Mouse (Mus musculus) T-helper 2 cell (primary cell): ENCODE measurements around the gene Olfr68.
"Not testable (repeated sequence)": the region's sequence is repeated elsewhere in the genome, so short reads cannot be mapped to it uniquely, and the experiment has no call there.

Experiments
- in situ Hi-C: fragments of 300-600 bp; cut with MboI, MseI; formaldehyde crosslinking; loops from one replicate; pipeline ENCODE4 v1.15.1; 2025; ENCODE audit warnings: high pct_unique_total_duplicates

The Olfr68 gene

GRCm38 (mm10) chr7:103779598-103779997 lies at the start of gene Olfr68:
Gene Olfr68, minus strand, starts transcription at chr7:103779698.
- in situ Hi-C loops, result no loop called here

DNA sequence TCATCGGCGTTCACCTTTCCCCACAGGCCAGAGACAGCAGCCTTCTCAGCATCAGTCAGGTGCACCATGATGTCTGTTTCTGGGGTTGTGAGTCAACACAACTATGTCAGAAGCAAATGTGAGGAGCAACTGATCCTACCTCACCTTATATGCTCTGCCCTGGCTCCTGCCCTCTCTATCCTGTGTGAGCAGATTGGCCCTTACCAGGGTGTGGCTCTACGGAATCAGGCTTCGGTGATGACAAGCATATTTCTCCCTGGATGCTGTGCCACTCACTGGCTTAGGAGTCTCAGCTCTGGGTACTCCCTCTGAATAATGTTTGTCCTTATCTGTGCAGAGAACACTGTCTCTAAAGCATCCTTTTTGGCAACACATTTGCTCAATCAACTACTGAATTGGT lies 48.3 kb upstream of the Olfr68 start, which contains the start of gene Hbb-bs:
Gene Hbb-bs (minus strand): TSS at position 289 of the 400 bp plus-strand sequence.
- in situ Hi-C loops, result no loop called here

- in situ Hi-C loops, result not testable (repeated sequence)
Observed at GRCm38 (mm10) chr7:103827139-103827538, 47.6 kb upstream of the Olfr68 start.

- in situ Hi-C loops, result no loop called here
Observed at GRCm38 (mm10) chr7:103826255-103826887, 46.9 kb upstream of the Olfr68 start.

DNA sequence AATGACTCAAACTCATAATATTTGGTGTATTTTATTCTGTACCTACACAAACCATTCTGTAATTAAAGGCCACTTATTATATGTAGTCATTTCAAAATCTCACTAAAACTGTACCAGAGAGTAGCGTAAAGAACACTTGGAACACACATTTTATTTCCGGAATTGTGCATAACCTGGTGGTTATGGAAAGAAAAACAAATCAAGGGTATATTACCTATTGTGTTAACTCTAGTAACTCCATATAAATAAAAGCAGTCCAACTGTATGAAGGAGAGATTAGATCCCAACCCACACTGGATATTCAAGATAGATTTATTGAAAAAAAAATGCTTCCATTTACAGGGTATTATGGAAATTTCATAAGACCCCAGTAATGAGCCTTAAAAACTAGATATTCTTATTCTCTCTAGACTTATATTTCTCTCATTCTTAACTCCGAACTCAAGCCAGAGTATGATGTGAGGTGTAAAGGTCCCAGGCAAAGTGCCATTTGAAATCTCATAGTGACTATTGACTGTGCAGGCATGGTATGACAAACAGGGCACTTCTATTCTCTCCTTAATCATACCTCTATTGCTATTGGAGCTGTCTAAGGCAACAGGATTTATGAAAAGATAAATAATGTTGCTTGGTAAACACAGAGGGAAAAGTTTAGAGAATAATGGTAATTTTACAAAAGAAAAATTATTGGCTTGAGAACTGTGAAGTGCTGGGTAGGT lies 46.2 kb upstream of the Olfr68 start:
- in situ Hi-C loops, result no loop called here

- in situ Hi-C loops, result no loop called here
Observed at GRCm38 (mm10) chr7:103824597-103824996, 45.1 kb upstream of the Olfr68 start.

- in situ Hi-C loops, result not testable (repeated sequence)
Observed at GRCm38 (mm10) chr7:103815085-103815484, 35.6 kb upstream of the Olfr68 start.

DNA sequence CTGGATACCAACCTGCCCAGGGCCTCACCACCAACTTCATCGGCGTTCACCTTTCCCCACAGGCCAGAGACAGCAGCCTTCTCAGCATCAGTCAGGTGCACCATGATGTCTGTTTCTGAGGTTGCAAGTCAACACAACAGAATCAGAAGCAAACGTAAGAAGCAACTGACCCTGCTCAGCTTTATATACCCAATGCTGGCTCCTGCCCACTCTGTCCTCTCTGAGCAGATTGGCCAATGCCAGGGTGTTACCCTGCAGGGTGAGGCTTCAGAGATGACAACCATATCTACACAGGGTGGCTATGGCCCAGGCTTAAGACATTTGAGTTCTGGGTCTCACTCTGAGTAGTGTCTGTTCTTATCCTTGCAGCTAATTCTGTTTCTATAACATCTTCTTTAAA lies 34.3 kb upstream of the Olfr68 start, which contains the start of gene Hbb-bt:
Gene Hbb-bt (minus strand): TSS at position 231 of the 400 bp plus-strand sequence.
- in situ Hi-C loops, result no loop called here

DNA sequence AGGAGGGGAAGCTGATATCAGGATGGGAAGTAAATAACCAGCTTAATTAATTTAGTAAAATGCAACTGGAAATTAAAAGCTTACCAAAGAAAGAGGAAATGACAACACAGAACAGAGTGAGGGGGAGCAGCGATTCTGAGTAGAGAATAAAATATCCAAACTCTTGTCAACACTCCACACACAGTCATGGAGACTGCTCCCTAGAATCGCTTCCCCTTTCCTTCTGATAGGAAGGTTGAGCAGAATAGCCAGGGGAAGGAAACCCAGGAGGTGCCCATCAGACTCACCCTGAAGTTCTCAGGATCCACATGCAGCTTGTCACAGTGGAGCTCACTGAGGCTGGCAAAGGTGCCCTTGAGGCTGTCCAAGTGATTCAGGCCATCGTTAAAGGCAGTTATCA lies 33.7 kb upstream of the Olfr68 start:
- in situ Hi-C loops, result not testable (repeated sequence)

- in situ Hi-C loops, result no loop called here
Observed at GRCm38 (mm10) chr7:103812174-103812573, 32.7 kb upstream of the Olfr68 start.

DNA sequence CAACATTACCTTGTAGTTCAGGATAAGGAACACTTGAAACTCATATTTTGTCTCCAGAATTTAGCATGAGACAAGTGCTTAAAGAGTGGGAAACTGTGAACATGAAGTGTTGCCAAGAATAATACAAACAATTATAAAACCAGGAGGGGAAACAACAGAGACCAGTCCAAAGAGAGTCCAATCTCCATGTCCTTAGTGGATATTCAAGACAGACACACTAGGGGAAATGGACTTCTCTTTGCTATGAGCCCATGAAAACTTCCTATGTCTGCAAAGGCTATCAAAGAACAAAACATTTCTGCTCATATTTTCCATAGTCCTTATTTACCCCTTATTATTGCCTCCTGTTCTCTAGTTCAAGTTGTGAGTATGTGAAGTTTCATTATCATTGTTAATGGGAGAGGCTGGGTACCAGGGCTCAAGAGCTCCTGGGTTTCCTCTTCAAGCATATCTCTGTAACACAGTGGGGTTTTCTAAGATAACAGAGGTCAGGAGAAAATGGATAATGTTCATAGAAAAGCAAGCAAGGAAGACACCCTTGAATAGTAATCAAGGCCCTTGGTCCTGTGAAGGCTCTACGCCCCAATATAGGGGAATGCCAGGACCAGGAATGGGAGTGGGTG lies 31.8 kb upstream of the Olfr68 start:
- in situ Hi-C loops, result no loop called here

DNA sequence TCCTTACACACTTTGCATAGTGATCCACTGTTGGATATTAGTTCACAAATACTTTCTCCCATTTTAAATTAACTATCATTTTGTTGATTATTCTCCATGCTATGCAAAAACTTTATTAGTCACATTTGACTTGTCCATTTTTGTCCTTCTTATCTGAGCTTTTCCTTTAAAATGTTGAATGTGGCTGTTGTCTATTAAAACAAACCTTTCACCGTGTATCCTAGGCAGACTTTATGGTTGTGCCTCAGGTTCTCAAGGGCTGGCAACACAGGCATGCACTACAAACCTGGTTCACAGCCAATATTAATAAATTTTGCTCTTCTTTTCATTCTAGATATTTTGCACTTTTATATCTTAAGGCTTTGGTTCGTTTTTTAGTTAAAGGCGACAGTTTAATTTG lies 31.2 kb upstream of the Olfr68 start:
- in situ Hi-C loops, result no loop called here

DNA sequence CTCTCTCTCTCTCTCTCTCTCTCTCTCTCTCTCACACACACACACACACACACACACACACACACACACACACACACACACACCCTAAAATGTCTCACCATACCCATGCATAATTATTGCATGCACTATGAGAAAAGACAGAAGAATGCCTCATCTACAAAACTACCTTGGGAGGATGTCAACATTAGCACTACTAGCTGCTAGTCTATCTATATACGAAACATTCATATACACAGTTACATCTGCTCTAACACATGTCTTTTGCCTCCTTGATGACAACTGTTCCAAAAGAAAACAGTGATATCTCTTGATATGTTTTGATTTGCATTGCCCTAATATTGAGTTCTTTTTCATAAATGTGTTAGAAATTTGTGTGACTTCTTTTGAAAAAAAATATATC lies 30.8 kb upstream of the Olfr68 start:
- in situ Hi-C loops, result no loop called here

- in situ Hi-C loops, result loop anchor here (10.0 kb wide), 1 partner anchor 1115 kb away; the partner anchor contains the start of gene Olfr557
Observed at GRCm38 (mm10) chr7:103809801-103810155, 30.3 kb upstream of the Olfr68 start.

GRCm38 (mm10) chr7:103808971-103809800 lies 29.7 kb upstream of the Olfr68 start:
- in situ Hi-C loops, result loop anchor here (10.0 kb wide), 1 partner anchor 1114 kb away; the partner anchor contains the start of gene Olfr557

DNA sequence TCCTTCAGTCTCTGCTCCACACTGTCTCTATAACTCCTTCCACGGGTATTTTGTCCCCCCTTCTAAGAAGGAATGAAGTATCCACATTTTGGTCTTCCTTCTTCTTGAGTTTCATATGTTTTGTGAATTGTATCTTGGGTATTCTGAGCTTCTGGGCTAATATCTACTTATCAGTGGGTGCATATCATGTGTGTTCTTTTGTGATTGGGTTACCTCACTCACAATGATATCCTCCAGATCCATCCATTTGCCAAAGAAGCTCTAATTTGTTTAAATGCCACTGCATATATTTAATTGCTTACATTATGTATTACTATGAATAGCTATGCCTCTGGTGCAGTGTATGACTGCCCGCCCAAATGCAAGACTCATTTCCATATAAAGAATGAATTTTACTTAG lies 28.6 kb upstream of the Olfr68 start:
- in situ Hi-C loops, result loop anchor here (10.0 kb wide), 1 partner anchor 1113 kb away; the partner anchor contains the start of gene Olfr557

GRCm38 (mm10) chr7:103806856-103807255 lies 27.4 kb upstream of the Olfr68 start:
- in situ Hi-C loops, result loop anchor here (10.0 kb wide), 1 partner anchor 1112 kb away; the partner anchor contains the start of gene Olfr557

- in situ Hi-C loops, result no loop called here
Observed at GRCm38 (mm10) chr7:103792669-103793388, 13.3 kb upstream of the Olfr68 start.

DNA sequence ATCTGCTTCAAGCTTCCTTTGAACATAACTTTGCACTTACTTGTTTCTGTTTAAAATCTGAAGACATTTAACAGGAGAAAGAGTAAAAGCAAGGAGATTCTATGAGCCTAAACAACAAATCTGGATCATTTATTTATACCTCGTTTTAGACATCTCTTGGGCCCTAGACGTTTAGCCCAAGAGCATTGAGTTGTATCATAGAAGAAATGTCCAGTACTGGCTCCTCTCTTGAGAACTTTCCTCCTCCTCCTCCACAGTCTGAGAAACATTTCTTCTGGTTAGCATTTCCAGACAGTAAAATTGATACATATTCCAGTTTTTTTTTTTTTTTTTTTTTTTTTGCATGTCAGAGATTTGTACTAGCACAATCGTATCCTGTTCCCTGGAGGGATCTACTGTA lies 12.2 kb upstream of the Olfr68 start, which contains the start of gene Olfr67:
Gene Olfr67 (minus strand): TSS at position 101 of the 400 bp plus-strand sequence.
- in situ Hi-C loops, result no loop called here

DNA sequence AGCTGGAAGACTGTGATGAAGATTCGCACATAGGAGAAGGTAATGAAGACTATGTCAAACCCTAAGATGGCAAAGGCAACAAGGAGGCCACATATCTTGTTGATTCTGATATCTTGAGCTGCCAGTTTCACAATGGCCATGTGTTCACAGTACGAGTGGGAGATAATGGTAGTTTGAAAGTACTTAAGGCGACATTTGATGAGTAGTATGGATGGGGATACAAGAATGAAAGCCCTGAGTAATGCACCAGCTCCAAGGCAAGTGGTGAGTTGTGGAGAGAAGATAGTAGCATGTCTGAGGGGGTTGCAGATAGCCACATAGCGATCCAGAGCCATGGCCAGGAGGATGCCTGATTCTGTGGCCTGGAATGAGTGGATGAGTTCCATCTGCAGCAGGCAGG lies 1.8 kb downstream of the Olfr68 start:
- in situ Hi-C loops, result not testable (repeated sequence)

DNA sequence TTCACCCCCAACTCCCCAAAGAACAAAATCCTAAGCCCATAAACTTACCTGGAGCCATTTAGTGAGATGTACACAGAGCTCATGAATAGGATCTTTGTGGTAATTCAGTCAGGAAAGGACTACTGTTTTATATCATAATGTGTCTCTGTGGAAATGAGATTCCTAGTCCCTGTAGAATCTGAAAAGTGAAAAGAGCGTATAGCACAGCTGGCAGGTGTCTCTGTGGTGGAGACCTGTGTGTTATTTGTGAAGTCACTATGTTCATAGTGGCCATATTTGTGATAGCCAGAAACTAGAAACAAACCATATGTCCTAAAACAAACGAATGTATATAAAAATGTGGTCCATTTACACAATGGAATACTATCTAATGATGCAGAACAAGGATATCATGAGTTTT lies 8.0 kb downstream of the Olfr68 start, which contains the start of gene Olfr69:
Gene Olfr69 (minus strand): TSS at position 101 of the 400 bp plus-strand sequence.
- in situ Hi-C loops, result no loop called here
